Mouse (Mus musculus) cerebellum, adult 11 months (tissue): ENCODE measurements around the gene Hal.

Experiments used
- DNase-seq: peaks from one replicate; pipeline ENCODE4 v3.0.0; 2022

Gene Hal

GRCm38 (mm10) chr10:93568671-93569070 is 80.1 kb downstream of the Hal start:
- no peak for DNase-seq
